Mouse (Mus musculus) stomach, postnatal 0 days (tissue): ENCODE results near the gene Slc25a36. TPM values are rescaled to one million over a fixed set of nuclear protein-coding genes. Genes with fewer than 3 reads are reported as not detected.

ENCODE experiments used
- ATAC-seq: fragments of 200-750 bp; cut with Nextera tagmentation; 2 replicates; pipeline ENCODE4 v1.8.0; 2017; ENCODE audit not compliant: low FRiP score, low TSS enrichment
- DNase-seq: peaks from one replicate; pipeline ENCODE4 v3.0.0-alpha.2; 2016; ENCODE audit warnings: low spot score
- H3K27ac ChIP-seq: fragments of 300-500 bp; sonication (generic); replicated peaks from 2 replicates; pipeline ENCODE4 v1.5.1; 2014; ENCODE audit warnings: mild to moderate bottlenecking, control low read depth
- H3K27me3 ChIP-seq: fragments of 300-500 bp; sonication (generic); 2 replicates; pipeline ENCODE4 v1.6.1; 2014; ENCODE audit warnings: low read length; ENCODE audit not compliant: control insufficient read depth, insufficient read depth
- H3K36me3 ChIP-seq: fragments of 300-500 bp; sonication (generic); 2 replicates; pipeline ENCODE4 v1.6.1; 2014; ENCODE audit warnings: low read length, mixed read lengths; ENCODE audit not compliant: control insufficient read depth, insufficient read depth
- H3K4me1 ChIP-seq: fragments of 300-500 bp; sonication (generic); replicated peaks from 2 replicates; pipeline ENCODE4 v1.6.1; 2014; ENCODE audit warnings: antibody characterized with exemption; ENCODE audit not compliant: control insufficient read depth, insufficient read depth
- H3K4me2 ChIP-seq: fragments of 300-500 bp; sonication (generic); replicated peaks from 2 replicates; pipeline ENCODE4 v1.6.1; 2014; ENCODE audit warnings: low read depth, mild to moderate bottlenecking, control low read depth, moderate library complexity
- H3K4me3 ChIP-seq: fragments of 300-500 bp; sonication (generic); 2 replicates; pipeline ENCODE4 v1.5.1; 2014; ENCODE audit warnings: low read depth, low read length, control low read depth
- H3K9ac ChIP-seq: fragments of 300-500 bp; sonication (generic); 2 replicates; pipeline ENCODE4 v1.6.1; 2014; ENCODE audit warnings: mild to moderate bottlenecking, low read length, control low read depth, mixed read lengths
- H3K9me3 ChIP-seq: fragments of 300-500 bp; sonication (generic); 2 replicates; pipeline ENCODE4 v1.6.1; 2016; ENCODE audit warnings: low read length; ENCODE audit not compliant: control insufficient read depth
- CTCF ChIP-seq: IDR thresholded peaks from 2 replicates; pipeline ENCODE4 v1.5.1; 2016; ENCODE audit warnings: antibody characterized with exemption, low read depth, mild to moderate bottlenecking, moderate library complexity
- EP300 ChIP-seq: optimal IDR thresholded peaks from 2 replicates; pipeline ENCODE3; 2016; ENCODE audit warnings: antibody characterized with exemption
- WGBS: fragments of 180-500 bp; shearing (Covaris S2); extraction: QIAGEN DNeasy Blood & Tissue Kit; methylation state at CpG from one replicate; pipeline ENCODE4 v1.1.7; 2014; 5-methylcytosine and 5-hydroxymethylcytosine counted together
- polyA plus RNA-seq: library from polyadenylated mRNA; unstranded; fragments of >200 nt; fragmentation: Nextera tagmentation; extraction: Ambion mirVana; gene quantifications from 2 replicates; pipeline ENCODE4 v1.2.1, GENCODE M21; 2015

Gene Slc25a36
- polyA plus RNA-seq, 1 experiment from 2014 or later, result 26.3 TPM

- Histone ChIP-seq H3K27ac (no peak overlapping the region), H3K4me1 (no peaks in the 10 kb centered on the region), H3K27me3 (no peaks in the 10 kb centered on the region), H3K9ac (no peak overlapping the region), H3K36me3 (no peaks in the 10 kb centered on the region), H3K4me2 (no peak overlapping the region), H3K9me3 (no peaks in the 10 kb centered on the region), H3K4me3 (no peak overlapping the region)
- WGBS, result 59% methylated on average over 8 of the region's 8 CpGs
- DNase-seq (no peak), ATAC-seq (no peak)
- TF ChIP-seq CTCF, result no peak
- no peak for TF ChIP-seq EP300
Observed at GRCm38 (mm10) chr9:97051176-97051575, 59.8 kb downstream of the Slc25a36 start.

- no peak for ATAC-seq
- no peak overlapping the region for H3K4me3 ChIP-seq
- no peak for TF ChIP-seq EP300
- no peak for TF ChIP-seq CTCF
Observed at GRCm38 (mm10) chr9:97046240-97046639, 64.7 kb downstream of the Slc25a36 start.

GRCm38 (mm10) chr9:97041633-97042032 lies 69.3 kb downstream of the Slc25a36 start:
- WGBS, result 81% methylated on average over 8 of the region's 8 CpGs
- TF ChIP-seq EP300 (no peak), CTCF (no peak)
- H3K9ac ChIP-seq, result no peak overlapping the region
- no peaks in the 10 kb centered on the region for H3K27me3 ChIP-seq
- H3K9me3 ChIP-seq, result no peaks in the 10 kb centered on the region
- H3K36me3 ChIP-seq, result no peaks in the 10 kb centered on the region
- H3K27ac ChIP-seq, result no peak overlapping the region
- H3K4me2 ChIP-seq, result no peak overlapping the region
- DNase-seq (no peak), ATAC-seq (no peak)
- H3K4me1 ChIP-seq, result no peaks in the 10 kb centered on the region
- H3K4me3 ChIP-seq, result no peak overlapping the region

More at GRCm38 (mm10) chr9:97046240-97046639, 64.7 kb downstream of the Slc25a36 start:
- Histone ChIP-seq H3K4me1 (no peaks in the 10 kb centered on the region), H3K27ac (no peak overlapping the region), H3K36me3 (no peaks in the 10 kb centered on the region), H3K9me3 (no peaks in the 10 kb centered on the region), H3K27me3 (no peaks in the 10 kb centered on the region), H3K9ac (no peak overlapping the region), H3K4me2 (no peak overlapping the region)
- 71% methylated on average over 4 of the region's 4 CpGs for WGBS
- DNase-seq, result no peak

- Histone ChIP-seq H3K9me3 (no peaks in the 10 kb centered on the region), H3K4me3 (no peak overlapping the region), H3K4me2 (no peak overlapping the region), H3K27ac (no peak overlapping the region), H3K36me3 (no peaks in the 10 kb centered on the region), H3K4me1 (no peaks in the 10 kb centered on the region), H3K9ac (no peak overlapping the region), H3K27me3 (no peaks in the 10 kb centered on the region)
- no peak for TF ChIP-seq CTCF
- WGBS, result 74% methylated on average over 3 of the region's 3 CpGs
- ATAC-seq, result no peak
- DNase-seq, result no peak
Observed at GRCm38 (mm10) chr9:97038010-97038409, 72.9 kb downstream of the Slc25a36 start.

- no peaks in the 10 kb centered on the region for H3K27me3 ChIP-seq
- no peak for DNase-seq
- H3K4me2 ChIP-seq, result no peak overlapping the region
- no peak overlapping the region for H3K4me3 ChIP-seq
- H3K36me3 ChIP-seq, result no peaks in the 10 kb centered on the region
- no peak overlapping the region for H3K27ac ChIP-seq
- H3K4me1 ChIP-seq, result no peaks in the 10 kb centered on the region
- TF ChIP-seq CTCF (no peak), EP300 (no peak)
- no peak overlapping the region for H3K9ac ChIP-seq
- no peaks in the 10 kb centered on the region for H3K9me3 ChIP-seq
- 82% methylated on average over 7 of the region's 7 CpGs for WGBS
- no peak for ATAC-seq
Observed at GRCm38 (mm10) chr9:97036656-97037055, 74.3 kb downstream of the Slc25a36 start.

- DNase-seq (no peak), ATAC-seq (no peak)
- Histone ChIP-seq H3K27ac (no peak overlapping the region), H3K36me3 (no peaks in the 10 kb centered on the region), H3K9ac (no peak overlapping the region), H3K27me3 (no peaks in the 10 kb centered on the region), H3K4me2 (no peak overlapping the region), H3K9me3 (no peaks in the 10 kb centered on the region), H3K4me1 (no peaks in the 10 kb centered on the region), H3K4me3 (no peak overlapping the region)
- TF ChIP-seq EP300 (no peak), CTCF (no peak)
- WGBS, result 76% methylated on average over 12 of the region's 12 CpGs
Observed at GRCm38 (mm10) chr9:97027361-97027760, 83.6 kb downstream of the Slc25a36 start.
